Mouse (Mus musculus): ENCODE results near the gene Gm20388. TPM values are rescaled to one million over a fixed set of nuclear protein-coding genes. Genes with fewer than 3 reads are reported as not detected.
A peak's percentile ranks its signal among the peaks of the same experiment; 100 is the strongest.

The Gm20388 gene
- polyA plus RNA-seq, 1 experiment from 2014 or later = not detected

- Histone ChIP-seq H3K27me3 (peaks cover 26% of the 10 kb centered on the region), H3K36me3 (no peaks in the 10 kb centered on the region), H3K4me3 (no peak overlapping the region), H3K9me3 (no peaks in the 10 kb centered on the region), H3K4me2 (replicated peaks) (peak overlapping the region; percentile 9; the same call in 1 of the 2 replicates), H3K9ac (no peak overlapping the region), H3K27ac (peak overlapping the region; percentile 79; the same call in 1 of the 2 replicates), H3K4me1 (peaks cover 48% of the 10 kb centered on the region)
- no peak for ATAC-seq (ENCODE audit: insufficient number of reproducible peaks, insufficient read depth, low FRiP score, low TSS enrichment)
- 35% methylated on average over 9 of the region's 9 CpGs for WGBS
Observed at GRCm38 (mm10) chr8:122666338-122666764, 2755.7 kb downstream of the Gm20388 start.

- WGBS = 41% methylated on average over 12 of the region's 12 CpGs
- peak overlapping the region; percentile 9; the same call in 1 of the 2 replicates for H3K4me2 ChIP-seq (replicated peaks)
- 0 out of 2 replicates have a peak overlapping the region, but pooled peaks have one; percentile 30 for H3K9ac ChIP-seq
- peaks cover 43% of the 10 kb centered on the region for H3K4me1 ChIP-seq
- no peak for ATAC-seq (ENCODE audit: insufficient number of reproducible peaks, insufficient read depth, low FRiP score, low TSS enrichment)
- H3K9me3 ChIP-seq = no peaks in the 10 kb centered on the region
- peak overlapping the region; percentile 57 for H3K27ac ChIP-seq
- no peak overlapping the region for H3K4me3 ChIP-seq
- no peaks in the 10 kb centered on the region for H3K36me3 ChIP-seq
- H3K27me3 ChIP-seq = peaks cover 31% of the 10 kb centered on the region
Observed at GRCm38 (mm10) chr8:122666827-122667226, 2756.2 kb downstream of the Gm20388 start.

GRCm38 (mm10) chr8:122667854-122668253 is 2757.2 kb downstream of the Gm20388 start:
- WGBS = 78% methylated on average over 11 of the region's 11 CpGs
- H3K27me3 ChIP-seq = peaks cover 41% of the 10 kb centered on the region

GRCm38 (mm10) chr8:122669370-122669769 is 2758.7 kb downstream of the Gm20388 start:
- Histone ChIP-seq H3K9ac (no peak overlapping the region), H3K36me3 (no peaks in the 10 kb centered on the region), H3K27ac (no peak overlapping the region), H3K4me3 (no peak overlapping the region), H3K27me3 (peaks cover 55% of the 10 kb centered on the region), H3K4me1 (peaks cover 31% of the 10 kb centered on the region), H3K4me2 (replicated peaks) (no peak overlapping the region), H3K9me3 (no peaks in the 10 kb centered on the region)
- WGBS = 40% methylated on average over 5 of the region's 5 CpGs
- ATAC-seq (ENCODE audit: insufficient number of reproducible peaks, insufficient read depth, low FRiP score, low TSS enrichment) = no peak

More at GRCm38 (mm10) chr8:122667854-122668253, 2757.2 kb downstream of the Gm20388 start:
- no peak overlapping the region for H3K4me2 ChIP-seq (replicated peaks)
- no peak overlapping the region for H3K9ac ChIP-seq
- H3K9me3 ChIP-seq = no peaks in the 10 kb centered on the region
- no peak overlapping the region for H3K4me3 ChIP-seq
- H3K4me1 ChIP-seq = peaks cover 37% of the 10 kb centered on the region
- no peak for ATAC-seq (ENCODE audit: insufficient number of reproducible peaks, insufficient read depth, low FRiP score, low TSS enrichment)
- no peak overlapping the region for H3K27ac ChIP-seq
- H3K36me3 ChIP-seq = no peaks in the 10 kb centered on the region

GRCm38 (mm10) chr8:122670001-122670400 is 2759.4 kb downstream of the Gm20388 start:
- 15% methylated on average over 11 of the region's 11 CpGs for WGBS
- no peak for ATAC-seq (ENCODE audit: insufficient number of reproducible peaks, insufficient read depth, low FRiP score, low TSS enrichment)
- Histone ChIP-seq H3K4me3 (no peak overlapping the region), H3K9ac (no peak overlapping the region), H3K27ac (no peak overlapping the region), H3K9me3 (no peaks in the 10 kb centered on the region), H3K27me3 (peaks cover 61% of the 10 kb centered on the region), H3K36me3 (no peaks in the 10 kb centered on the region), H3K4me2 (replicated peaks) (no peak overlapping the region), H3K4me1 (peaks cover 25% of the 10 kb centered on the region)

- H3K4me1 ChIP-seq = peaks cover 18% of the 10 kb centered on the region
- no peak overlapping the region for H3K9ac ChIP-seq
- H3K4me3 ChIP-seq = no peak overlapping the region
- no peaks in the 10 kb centered on the region for H3K9me3 ChIP-seq
- no peak overlapping the region for H3K27ac ChIP-seq
- H3K27me3 ChIP-seq = peaks cover 68% of the 10 kb centered on the region
- no peak overlapping the region for H3K4me2 ChIP-seq (replicated peaks)
- H3K36me3 ChIP-seq = no peaks in the 10 kb centered on the region
- WGBS = 55% methylated on average over 3 of the region's 3 CpGs
- ATAC-seq (ENCODE audit: insufficient number of reproducible peaks, insufficient read depth, low FRiP score, low TSS enrichment) = no peak
Observed at GRCm38 (mm10) chr8:122670718-122671117, 2760.1 kb downstream of the Gm20388 start.

GRCm38 (mm10) chr8:122671894-122672293 is 2761.3 kb downstream of the Gm20388 start:
- Histone ChIP-seq H3K27ac (no peak overlapping the region), H3K36me3 (no peaks in the 10 kb centered on the region), H3K4me3 (no peak overlapping the region), H3K9me3 (no peaks in the 10 kb centered on the region), H3K4me2 (replicated peaks) (no peak overlapping the region), H3K9ac (no peak overlapping the region), H3K4me1 (peaks cover 11% of the 10 kb centered on the region), H3K27me3 (peaks cover 80% of the 10 kb centered on the region)
- WGBS = 62% methylated on average over 6 of the region's 6 CpGs
- no peak for ATAC-seq (ENCODE audit: insufficient number of reproducible peaks, insufficient read depth, low FRiP score, low TSS enrichment)

- Histone ChIP-seq H3K27me3 (peaks cover 88% of the 10 kb centered on the region), H3K4me3 (no peak overlapping the region), H3K4me1 (peaks cover 19% of the 10 kb centered on the region), H3K36me3 (no peaks in the 10 kb centered on the region), H3K4me2 (replicated peaks) (no peak overlapping the region), H3K9me3 (no peaks in the 10 kb centered on the region), H3K27ac (no peak overlapping the region), H3K9ac (no peak overlapping the region)
- WGBS = 71% methylated on average over 12 of the region's 12 CpGs
- ATAC-seq (ENCODE audit: insufficient number of reproducible peaks, insufficient read depth, low FRiP score, low TSS enrichment) = no peak
Observed at GRCm38 (mm10) chr8:122673989-122674388, 2763.3 kb downstream of the Gm20388 start.

GRCm38 (mm10) chr8:122674999-122675398 is 2764.4 kb downstream of the Gm20388 start:
- 47% methylated on average over 7 of the region's 7 CpGs for WGBS
- peaks cover 22% of the 10 kb centered on the region for H3K4me1 ChIP-seq
- H3K9me3 ChIP-seq = no peaks in the 10 kb centered on the region
- peaks cover 92% of the 10 kb centered on the region for H3K27me3 ChIP-seq
- ATAC-seq (ENCODE audit: insufficient number of reproducible peaks, insufficient read depth, low FRiP score, low TSS enrichment) = no peak
- H3K4me2 ChIP-seq (replicated peaks) = no peak overlapping the region
- H3K9ac ChIP-seq = no peak overlapping the region
- H3K4me3 ChIP-seq = no peak overlapping the region
- H3K27ac ChIP-seq = no peak overlapping the region
- no peaks in the 10 kb centered on the region for H3K36me3 ChIP-seq

GRCm38 (mm10) chr8:122675596-122676420 is 2765.2 kb downstream of the Gm20388 start:
- peaks cover 95% of the 10 kb centered on the region for H3K27me3 ChIP-seq
- 0 out of 2 replicates have a peak overlapping the region, but pooled peaks have one; percentile 15 for H3K9ac ChIP-seq
- no peaks in the 10 kb centered on the region for H3K9me3 ChIP-seq
- H3K36me3 ChIP-seq = no peaks in the 10 kb centered on the region
- ATAC-seq (ENCODE audit: insufficient number of reproducible peaks, insufficient read depth, low FRiP score, low TSS enrichment) = no peak
- H3K4me2 ChIP-seq (replicated peaks) = peak overlapping the region; percentile 98
- peaks cover 22% of the 10 kb centered on the region for H3K4me1 ChIP-seq
- WGBS = 71% methylated on average over 17 of the region's 17 CpGs
- no peak overlapping the region for H3K4me3 ChIP-seq
- H3K27ac ChIP-seq = no peak overlapping the region

- no peak for ATAC-seq (ENCODE audit: insufficient number of reproducible peaks, insufficient read depth, low FRiP score, low TSS enrichment)
Observed at GRCm38 (mm10) chr8:122676621-122677480, 2766.2 kb downstream of the Gm20388 start.

More at GRCm38 (mm10) chr8:122676621-122677480, 2766.2 kb downstream of the Gm20388 start:
- peak overlapping the region; percentile 98 for H3K4me2 ChIP-seq (replicated peaks)
- H3K4me1 ChIP-seq = peaks cover 22% of the 10 kb centered on the region
- peaks cover 95% of the 10 kb centered on the region for H3K27me3 ChIP-seq
- 14% methylated on average over 16 of the region's 16 CpGs for WGBS
- peak overlapping the region; percentile 63; the same call in 1 of the 2 replicates for H3K9ac ChIP-seq
- peak overlapping the region; percentile 17; the same call in 1 of the 2 replicates for H3K27ac ChIP-seq
- H3K36me3 ChIP-seq = no peaks in the 10 kb centered on the region
- peak overlapping the region; percentile 66 for H3K4me3 ChIP-seq
- no peaks in the 10 kb centered on the region for H3K9me3 ChIP-seq
